Mouse (Mus musculus) limb, embryonic 12.5 days (tissue): ENCODE measurements around the gene Hoxd12. TPM values are rescaled to one million over a fixed set of nuclear protein-coding genes. Genes with fewer than 3 reads are reported as not detected.

Experiments used
- ATAC-seq: fragments of 200-750 bp; cut with Nextera tagmentation; 2 replicates; pipeline ENCODE4 v1.8.0; 2017; ENCODE audit warnings: low read depth, moderate TSS enrichment; ENCODE audit not compliant: insufficient number of reproducible peaks, insufficient read depth, low FRiP score, low TSS enrichment
- H3K27ac ChIP-seq: fragments of 300-500 bp; sonication (generic); 2 replicates; pipeline ENCODE4 v1.5.1; 2016; ENCODE audit warnings: mild to moderate bottlenecking, moderate library complexity
- H3K27me3 ChIP-seq: fragments of 300-500 bp; sonication (generic); 2 replicates; pipeline ENCODE4 v1.6.1; 2016; ENCODE audit warnings: mild to moderate bottlenecking, moderate library complexity
- H3K36me3 ChIP-seq: fragments of 300-500 bp; sonication (generic); 2 replicates; pipeline ENCODE4 v1.6.1; 2016; ENCODE audit warnings: mild to moderate bottlenecking, moderate library complexity
- H3K4me1 ChIP-seq: fragments of 300-500 bp; sonication (generic); replicated peaks from 2 replicates; pipeline ENCODE4 v1.6.1; 2016
- H3K4me2 ChIP-seq: fragments of 300-500 bp; sonication (generic); 2 replicates; pipeline ENCODE4 v1.6.1; 2016; ENCODE audit warnings: mild to moderate bottlenecking, moderate library complexity
- H3K4me3 ChIP-seq: fragments of 300-500 bp; sonication (generic); replicated peaks from 2 replicates; pipeline ENCODE4 v1.5.1; 2016; ENCODE audit warnings: mild to moderate bottlenecking
- H3K9ac ChIP-seq: fragments of 300-500 bp; sonication (generic); replicated peaks from 2 replicates; pipeline ENCODE4 v1.6.1; 2016; ENCODE audit warnings: mild to moderate bottlenecking, moderate library complexity
- H3K9me3 ChIP-seq: fragments of 300-500 bp; sonication (generic); 2 replicates; pipeline ENCODE4 v1.6.1; 2016; ENCODE audit warnings: mild to moderate bottlenecking, moderate library complexity
- WGBS: fragments of 180-500 bp; shearing (Covaris S2); methylation state at CpG from one replicate; pipeline ENCODE4 v1.1.7; 2016; 5-methylcytosine and 5-hydroxymethylcytosine counted together
- polyA plus RNA-seq: library from polyadenylated mRNA; unstranded; fragments of >200 nt; fragmentation: Nextera tagmentation; extraction: Ambion mirVana; gene quantifications from 2 replicates; pipeline ENCODE4 v1.2.1, GENCODE M21; 2016

Gene Hoxd12
- polyA plus RNA-seq, 1 experiment from 2014 or later = 130 TPM

GRCm38 (mm10) chr2:74691022-74691951, 16.5 kb downstream of the Hoxd12 start, which contains the start of gene Hoxd10:
Hoxd10 (plus strand) TSS chr2:74691924.
- WGBS = under 1% methylated on average over 56 of the region's 56 CpGs
- Histone ChIP-seq H3K4me2 (peak within 1 kb of the TSS; percentile 92), H3K9ac (peak within 1 kb of the TSS; percentile 93), H3K9me3 (no peaks in the 10 kb centered on the region), H3K4me3 (peak within 1 kb of the TSS; percentile 66), H3K27ac (peak within 1 kb of the TSS; percentile 96), H3K27me3 (peaks cover 50% of the 10 kb centered on the region), H3K36me3 (peaks cover 32% of the 10 kb centered on the region), H3K4me1 (peaks cover 54% of the 10 kb centered on the region)
- ATAC-seq = peak; percentile 74

- peak overlapping the region; percentile 93 for H3K9ac ChIP-seq
- no peaks in the 10 kb centered on the region for H3K9me3 ChIP-seq
- H3K4me2 ChIP-seq = peak overlapping the region; percentile 92
- peak overlapping the region; percentile 96 for H3K27ac ChIP-seq
- peaks cover 31% of the 10 kb centered on the region for H3K36me3 ChIP-seq
- H3K4me3 ChIP-seq = peak overlapping the region; percentile 66
- WGBS = 2% methylated on average over 35 of the region's 35 CpGs
- peaks cover 58% of the 10 kb centered on the region for H3K4me1 ChIP-seq
- peaks cover 57% of the 10 kb centered on the region for H3K27me3 ChIP-seq
- no peak for ATAC-seq
Measured at GRCm38 (mm10) chr2:74691995-74692807, 17.4 kb downstream of the Hoxd12 start.

- Histone ChIP-seq H3K27ac (peak overlapping the region; percentile 96), H3K36me3 (peaks cover 24% of the 10 kb centered on the region), H3K9ac (peak overlapping the region; percentile 93), H3K4me2 (peak overlapping the region; percentile 92), H3K4me3 (peak overlapping the region; percentile 66), H3K9me3 (no peaks in the 10 kb centered on the region), H3K27me3 (peaks cover 53% of the 10 kb centered on the region), H3K4me1 (peaks cover 60% of the 10 kb centered on the region)
- ATAC-seq = no peak
- WGBS = 2% methylated on average over 20 of the region's 20 CpGs
Measured at GRCm38 (mm10) chr2:74692808-74693431, 18.1 kb downstream of the Hoxd12 start.

GRCm38 (mm10) chr2:74693432-74693827, 18.6 kb downstream of the Hoxd12 start:
- H3K27ac ChIP-seq = peak overlapping the region; percentile 96
- ATAC-seq = no peak
- peaks cover 63% of the 10 kb centered on the region for H3K4me1 ChIP-seq
- peak overlapping the region; percentile 92 for H3K4me2 ChIP-seq
- peak overlapping the region; percentile 66 for H3K4me3 ChIP-seq
- H3K36me3 ChIP-seq = peaks cover 22% of the 10 kb centered on the region
- peak overlapping the region; percentile 93 for H3K9ac ChIP-seq
- H3K27me3 ChIP-seq = peaks cover 51% of the 10 kb centered on the region
- H3K9me3 ChIP-seq = no peaks in the 10 kb centered on the region
- WGBS = 8% methylated on average over 4 of the region's 4 CpGs

- no peak for ATAC-seq
- Histone ChIP-seq H3K27me3 (peaks cover 49% of the 10 kb centered on the region), H3K4me1 (peaks cover 68% of the 10 kb centered on the region), H3K27ac (peak overlapping the region; percentile 96), H3K36me3 (peaks cover 22% of the 10 kb centered on the region), H3K4me3 (peak overlapping the region; percentile 66), H3K9ac (peak overlapping the region; percentile 93), H3K9me3 (no peaks in the 10 kb centered on the region), H3K4me2 (peak overlapping the region; percentile 92)
- 4% methylated on average over 16 of the region's 16 CpGs for WGBS
Measured at GRCm38 (mm10) chr2:74694066-74694465, 19.3 kb downstream of the Hoxd12 start.

GRCm38 (mm10) chr2:74695383-74695782, 20.6 kb downstream of the Hoxd12 start:
- WGBS = 11% methylated on average over 1 of the region's 1 CpGs
- Histone ChIP-seq H3K27me3 (peaks cover 59% of the 10 kb centered on the region), H3K4me1 (peaks cover 74% of the 10 kb centered on the region), H3K4me2 (peak overlapping the region; percentile 92), H3K9me3 (no peaks in the 10 kb centered on the region), H3K9ac (peak overlapping the region; percentile 93), H3K27ac (peak overlapping the region; percentile 97; the same call in 1 of the 2 replicates), H3K36me3 (peaks cover 22% of the 10 kb centered on the region), H3K4me3 (peak overlapping the region; percentile 66)
- ATAC-seq = no peak

- ATAC-seq = no peak
- Histone ChIP-seq H3K9ac (peak overlapping the region; percentile 93), H3K9me3 (no peaks in the 10 kb centered on the region), H3K4me3 (peak overlapping the region; percentile 66), H3K4me1 (peaks cover 79% of the 10 kb centered on the region), H3K4me2 (peak overlapping the region; percentile 92), H3K27ac (peak overlapping the region; percentile 97), H3K27me3 (peaks cover 64% of the 10 kb centered on the region), H3K36me3 (peaks cover 22% of the 10 kb centered on the region)
- 2% methylated on average over 7 of the region's 7 CpGs for WGBS
Measured at GRCm38 (mm10) chr2:74695813-74696430, 21.1 kb downstream of the Hoxd12 start.

GRCm38 (mm10) chr2:74696442-74697335, 21.9 kb downstream of the Hoxd12 start:
- peaks cover 22% of the 10 kb centered on the region for H3K36me3 ChIP-seq
- no peaks in the 10 kb centered on the region for H3K9me3 ChIP-seq
- peak overlapping the region; percentile 97 for H3K27ac ChIP-seq
- 3% methylated on average over 34 of the region's 34 CpGs for WGBS
- peak overlapping the region; percentile 93 for H3K9ac ChIP-seq
- H3K4me3 ChIP-seq = peak overlapping the region; percentile 66
- peaks cover 62% of the 10 kb centered on the region for H3K27me3 ChIP-seq
- peak overlapping the region; percentile 92 for H3K4me2 ChIP-seq
- peak; percentile 16; the same call in 1 of the 2 replicates for ATAC-seq
- peaks cover 75% of the 10 kb centered on the region for H3K4me1 ChIP-seq

GRCm38 (mm10) chr2:74697567-74698121, 22.8 kb downstream of the Hoxd12 start, which contains the start of gene Hoxd9:
Hoxd9 (plus strand) TSS chr2:74697727.
- peak; percentile 49; the same call in 1 of the 2 replicates for ATAC-seq
- H3K4me3 ChIP-seq = peak within 1 kb of the TSS; percentile 66
- peak within 1 kb of the TSS; percentile 97 for H3K27ac ChIP-seq
- H3K9me3 ChIP-seq = no peaks in the 10 kb centered on the region
- H3K27me3 ChIP-seq = peaks cover 56% of the 10 kb centered on the region
- H3K36me3 ChIP-seq = peaks cover 16% of the 10 kb centered on the region
- H3K4me2 ChIP-seq = peak within 1 kb of the TSS; percentile 92
- H3K4me1 ChIP-seq = peaks cover 68% of the 10 kb centered on the region
- H3K9ac ChIP-seq = peak within 1 kb of the TSS; percentile 93
- WGBS = under 1% methylated on average over 43 of the region's 43 CpGs
